Mouse (Mus musculus) ovary, postnatal 14 days (tissue): ENCODE measurements around the gene St7l.

Source experiments
- DNase-seq: peaks from one replicate; pipeline ENCODE4 v3.0.0; 2022; ENCODE audit warnings: low spot score

The St7l gene

DNA sequence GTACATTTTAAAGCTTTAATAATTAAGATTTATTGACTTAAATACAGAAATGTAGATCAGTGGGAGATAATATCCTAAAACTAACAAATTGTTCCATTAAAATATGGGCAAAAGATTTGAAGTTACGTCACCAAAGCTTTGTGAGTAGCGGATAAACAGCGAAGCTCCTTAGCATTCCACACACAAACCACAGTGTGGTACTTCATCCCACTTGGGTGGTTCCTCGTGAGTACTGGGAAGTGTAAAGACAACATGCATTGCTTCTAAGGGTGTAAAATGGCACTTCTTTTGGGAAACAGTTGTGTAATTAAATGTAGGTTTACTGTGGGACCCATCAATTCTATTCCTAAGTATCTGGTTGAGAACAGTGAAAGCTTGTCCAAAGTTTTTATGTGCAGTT is 37.3 kb downstream of the St7l start:
- DNase-seq: no peak

DNA sequence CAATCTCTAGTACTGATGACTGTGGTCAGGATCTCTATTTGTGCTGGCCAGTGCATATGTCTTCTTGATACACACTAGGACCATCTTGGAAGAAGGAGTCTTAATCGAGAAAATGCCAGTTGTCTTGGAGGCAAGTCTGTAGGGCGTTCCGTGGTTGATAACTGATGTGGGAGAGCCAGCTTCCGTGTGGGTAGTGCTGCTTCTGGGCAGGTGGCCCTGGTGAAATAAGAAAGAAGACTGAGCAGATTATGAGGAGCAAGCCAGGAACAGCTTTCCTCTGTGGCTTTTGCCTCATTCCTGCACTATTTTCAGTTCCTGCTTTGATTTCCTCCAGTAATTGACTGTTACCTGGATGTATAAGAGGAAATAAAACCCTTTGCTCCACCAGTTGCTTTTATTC is 41.6 kb downstream of the St7l start:
- no peak for DNase-seq

DNA sequence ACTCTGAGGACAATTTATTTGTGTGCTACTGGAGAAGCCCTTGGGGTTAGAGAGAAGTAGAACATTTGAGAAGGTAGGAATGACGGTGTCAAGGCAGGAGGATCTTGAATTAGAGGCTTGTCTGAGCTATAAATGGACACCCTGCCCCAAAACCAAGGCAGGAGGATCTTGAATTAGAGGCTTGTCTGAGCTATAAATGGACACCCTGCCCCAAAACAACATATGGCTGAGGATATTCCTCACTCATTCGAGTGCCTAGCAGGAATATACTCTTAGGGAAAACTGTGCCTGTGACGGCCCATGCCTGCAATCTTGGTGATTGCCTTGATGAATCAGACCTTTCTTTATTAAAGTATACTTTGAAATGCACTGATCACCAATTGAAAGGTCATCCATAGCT is 42.2 kb downstream of the St7l start:
- DNase-seq: no peak

DNA sequence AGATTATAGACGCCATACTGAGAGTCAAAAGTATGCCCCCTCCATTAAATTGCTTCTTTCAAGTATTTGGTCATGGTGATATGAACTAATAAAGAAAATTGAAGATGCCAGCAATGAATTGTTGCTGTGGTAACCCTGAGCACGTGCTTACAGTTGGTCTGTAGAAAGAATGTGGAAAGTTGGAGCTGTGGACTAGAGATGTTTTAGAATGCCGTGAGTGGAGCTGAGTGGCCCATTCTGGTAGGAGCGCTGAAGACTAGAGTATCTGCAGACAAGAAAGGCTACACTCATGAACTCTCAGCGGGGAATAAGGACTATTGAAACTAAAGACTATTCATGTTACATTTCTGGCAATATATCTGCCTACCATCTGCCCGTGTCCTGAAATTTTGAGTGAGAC is 45.4 kb downstream of the St7l start:
- DNase-seq: no peak

DNA sequence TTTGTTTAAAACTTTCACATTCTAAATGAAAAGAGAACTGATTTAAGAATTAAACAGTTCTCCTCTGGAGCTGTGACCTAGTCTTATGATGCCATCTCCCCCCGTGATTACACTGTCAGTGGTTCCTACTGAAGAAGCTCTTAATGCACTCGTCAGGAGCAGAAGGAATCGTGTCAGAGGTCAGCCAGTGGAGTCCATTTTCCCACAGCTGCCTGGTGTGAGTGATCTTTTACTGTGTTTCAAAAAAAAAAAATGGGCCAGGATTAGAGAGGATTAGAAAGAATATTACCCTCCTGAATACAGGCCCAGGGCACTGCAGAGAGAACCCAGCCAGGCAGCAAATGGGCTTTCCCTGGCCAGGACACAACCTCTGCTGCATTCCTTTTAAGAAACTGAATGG is 51.2 kb downstream of the St7l start:
- DNase-seq: no peak

DNA sequence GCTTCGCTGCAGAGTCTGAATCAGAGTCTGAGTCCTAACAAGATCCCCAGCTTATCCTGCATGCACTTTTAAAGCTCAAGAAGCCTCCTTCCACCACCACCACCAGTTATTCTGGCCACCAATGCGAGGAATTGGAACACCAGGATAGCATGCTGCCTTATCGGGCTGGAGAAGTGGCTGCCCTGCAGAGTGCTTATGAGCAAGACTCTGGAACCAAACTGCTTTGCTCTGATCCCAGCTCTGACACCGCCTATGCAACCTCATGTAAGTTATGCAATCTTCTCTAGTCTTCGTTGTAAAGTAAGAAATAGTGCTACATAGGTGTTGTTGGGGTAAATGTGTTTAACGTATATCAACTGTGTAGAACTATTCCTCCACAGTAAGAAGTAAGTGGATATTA is 65.6 kb downstream of the St7l start:
- no peak for DNase-seq

DNA sequence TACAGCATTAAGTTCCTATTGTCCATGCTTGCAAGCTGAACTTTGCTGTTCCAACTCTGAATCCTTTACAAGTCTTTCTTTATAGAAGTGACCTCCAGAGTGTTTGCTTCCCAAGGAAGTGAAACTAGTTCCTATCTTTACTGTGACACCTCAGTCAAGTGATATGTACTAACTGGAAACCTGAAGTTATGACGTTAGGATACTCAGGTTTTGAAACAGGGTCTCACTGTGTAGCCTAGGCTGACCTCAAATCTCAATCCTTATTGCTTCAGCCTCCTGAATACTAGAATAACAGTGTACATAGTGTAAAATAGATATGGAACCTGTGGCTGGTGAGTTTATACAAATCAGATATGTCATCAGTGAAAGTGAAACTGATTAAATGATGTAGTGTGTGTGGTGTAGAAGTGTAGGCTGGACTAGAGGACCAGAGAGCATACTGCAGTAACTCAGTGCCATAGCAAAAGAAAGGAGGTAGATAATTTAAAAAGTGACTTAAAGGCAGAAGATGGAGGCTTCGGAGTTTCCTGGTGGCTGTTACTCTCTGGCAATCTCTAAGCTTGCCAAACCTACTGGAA is 74.0 kb downstream of the St7l start:
- DNase-seq: no peak

DNA sequence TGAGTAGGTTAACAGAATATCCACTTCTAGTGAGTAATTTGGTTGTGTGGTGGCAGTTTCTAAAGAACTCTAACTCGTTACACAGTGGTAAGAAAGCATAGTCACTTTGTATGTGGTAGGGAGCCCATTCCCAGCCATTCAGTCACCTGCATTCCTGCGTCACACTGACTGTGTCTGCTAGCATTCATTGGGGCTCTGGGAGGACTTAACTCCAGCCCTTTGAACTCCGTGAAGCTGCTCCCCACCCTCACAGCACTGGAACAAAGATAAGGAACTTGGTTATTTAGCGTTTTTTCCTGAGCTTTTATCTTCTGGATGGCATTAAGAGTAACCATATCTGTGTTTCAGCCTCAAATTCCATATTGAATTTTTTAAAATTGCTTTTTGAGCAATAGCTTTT is 74.5 kb downstream of the St7l start:
- no peak for DNase-seq

DNA sequence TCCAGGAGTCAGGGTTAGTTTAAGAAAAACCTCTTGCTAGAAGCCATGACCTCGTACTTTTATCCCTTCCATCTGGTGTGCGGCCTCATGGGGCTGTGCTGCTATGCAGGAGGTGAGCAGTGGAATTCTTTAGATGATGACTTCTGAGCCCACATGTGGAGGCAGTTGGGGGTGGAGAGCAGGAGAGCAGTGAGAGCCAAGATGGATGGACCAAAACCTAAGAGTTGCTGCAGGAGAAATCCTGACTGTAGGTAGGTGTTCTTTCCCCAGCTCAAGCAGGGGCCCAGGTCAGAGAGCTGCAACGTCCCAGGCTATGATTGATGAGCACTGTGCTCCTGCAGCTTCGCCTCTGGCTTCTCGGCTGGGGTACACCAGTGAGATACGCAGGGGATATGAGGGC is 76.9 kb downstream of the St7l start:
- DNase-seq: no peak

DNA sequence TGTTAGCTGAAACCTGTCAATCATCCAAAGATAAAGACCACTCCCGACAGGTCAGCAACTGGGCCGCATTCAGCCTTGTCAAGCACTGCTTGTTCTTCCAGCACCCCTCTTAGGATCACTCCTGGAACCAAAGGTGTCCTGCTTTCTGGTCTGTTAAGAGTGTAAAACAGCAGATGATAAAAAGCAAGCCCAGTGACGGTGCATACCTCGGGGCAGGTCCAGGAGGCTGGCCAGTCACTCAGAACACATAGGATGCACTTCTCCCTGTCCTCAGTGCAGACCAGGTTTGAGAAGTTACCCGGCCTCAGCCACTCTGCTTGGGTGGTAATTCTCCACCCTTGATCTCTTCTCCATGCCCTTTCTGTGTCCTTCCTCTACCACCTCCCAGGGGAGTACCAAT is 78.9 kb downstream of the St7l start:
- DNase-seq: no peak

DNA sequence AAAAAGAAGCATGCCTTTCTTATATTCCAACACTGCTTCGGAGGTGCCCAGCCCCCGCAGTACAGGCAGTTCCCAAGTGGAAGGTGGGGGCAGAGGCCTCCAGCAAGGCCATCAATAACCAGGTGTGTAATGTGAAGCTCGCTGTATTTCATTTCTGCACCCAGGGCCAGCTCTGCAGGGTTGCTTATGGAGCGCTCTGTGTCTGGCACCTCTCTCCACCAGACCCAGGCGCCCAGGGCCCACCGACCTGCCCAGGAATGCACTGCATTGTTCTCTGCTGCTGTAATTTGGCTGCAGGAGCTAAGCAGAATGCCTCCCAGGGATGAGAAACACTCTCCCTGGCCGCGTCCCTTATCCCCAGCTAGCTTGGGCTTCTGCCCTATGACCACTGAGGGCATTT is 79.5 kb downstream of the St7l start:
- no peak for DNase-seq

DNA sequence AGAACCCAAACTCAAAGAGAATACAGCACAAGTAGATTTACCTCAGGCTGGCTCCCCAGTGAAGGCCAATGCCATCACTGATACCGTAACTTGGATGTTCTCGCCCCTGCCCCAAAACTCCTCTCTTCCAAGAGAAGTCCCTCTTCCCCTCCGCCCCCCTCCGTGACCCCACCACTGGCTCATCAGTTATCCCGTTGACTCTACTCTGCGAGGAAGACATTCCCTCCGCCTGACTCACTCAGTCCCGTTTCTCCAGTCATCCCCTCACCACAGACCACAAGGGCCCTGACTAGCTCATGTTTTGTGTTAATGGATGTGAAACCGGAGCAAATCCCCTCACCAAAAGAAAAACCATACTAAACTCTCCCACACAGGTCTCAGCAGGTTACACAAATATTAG is 81.1 kb downstream of the St7l start:
- no peak for DNase-seq

DNA sequence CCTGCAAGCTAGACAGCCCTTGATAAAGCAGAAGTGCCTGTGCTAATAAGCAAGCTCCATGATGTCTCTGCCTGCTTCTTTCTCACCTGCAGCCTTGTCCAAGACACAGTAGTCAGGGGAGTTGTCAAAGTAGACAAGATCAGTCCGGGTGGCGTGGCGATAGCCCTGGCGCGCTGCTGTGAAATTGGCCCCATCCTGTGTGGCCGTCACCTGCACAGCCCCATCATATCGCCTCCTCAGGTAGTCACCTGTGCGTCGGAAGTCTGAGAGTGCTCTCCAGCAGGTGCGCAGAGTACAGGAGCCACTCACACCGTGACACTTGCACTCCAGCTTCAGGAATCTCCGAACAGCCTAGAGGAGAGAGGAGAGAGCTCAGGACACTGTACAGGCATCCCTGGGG is 87.1 kb downstream of the St7l start:
- no peak for DNase-seq

DNA sequence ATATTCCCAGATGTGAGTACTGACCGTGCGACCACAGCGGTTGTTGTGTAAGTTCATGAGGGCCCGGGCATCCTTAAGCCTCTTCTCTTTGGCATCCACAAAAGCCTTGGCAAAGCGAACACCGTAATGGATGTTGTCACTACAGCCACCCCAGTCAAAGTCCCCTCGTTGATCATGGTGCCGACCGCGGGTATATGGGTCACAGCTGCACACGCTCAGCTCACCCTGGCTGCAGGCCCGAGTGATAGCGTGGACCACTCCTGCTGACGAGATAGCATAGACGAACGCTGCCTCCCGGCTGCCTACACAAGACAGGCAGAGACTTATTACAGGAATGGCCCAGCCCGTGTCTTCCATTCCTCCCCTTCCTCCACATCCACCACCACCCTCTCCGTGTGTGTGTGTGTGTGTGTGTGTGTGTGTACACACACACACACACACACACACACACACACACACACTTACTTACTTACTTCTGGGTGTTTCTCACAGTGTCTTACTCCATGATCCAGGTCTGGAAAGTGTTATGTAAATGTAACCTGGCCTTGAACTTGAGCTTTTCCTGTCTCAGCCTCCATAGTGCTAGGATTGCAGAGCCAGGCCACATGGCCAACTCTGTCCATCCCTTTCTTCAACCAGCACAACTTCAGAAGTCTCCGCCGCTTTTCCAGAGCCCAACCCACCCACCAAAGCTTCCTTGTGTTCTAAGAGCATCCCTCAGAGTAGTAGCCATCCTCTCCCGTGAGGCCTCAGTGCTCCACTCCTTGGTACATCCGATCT is 89.3 kb downstream of the St7l start:
- no peak for DNase-seq

DNA sequence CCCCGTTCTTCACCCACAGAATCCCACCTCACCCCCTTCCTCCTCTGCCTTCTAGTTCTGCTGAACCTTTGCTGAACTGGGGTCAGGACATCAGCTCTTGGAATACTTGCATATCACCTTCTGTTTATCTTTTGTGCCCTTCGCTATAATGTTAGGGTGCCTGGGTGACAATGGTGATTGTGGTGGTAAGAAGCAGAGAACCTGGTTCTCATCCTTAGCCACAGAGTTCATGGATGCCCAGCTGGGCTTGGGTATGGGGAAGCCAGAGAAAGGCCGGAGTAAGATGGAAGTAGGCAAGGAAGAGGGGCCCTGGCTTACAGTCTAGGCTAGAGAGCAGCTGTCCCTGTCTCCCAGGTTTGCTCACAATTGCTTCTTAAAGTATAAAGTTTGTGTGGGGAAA is 90.3 kb downstream of the St7l start:
- no peak for DNase-seq

DNA sequence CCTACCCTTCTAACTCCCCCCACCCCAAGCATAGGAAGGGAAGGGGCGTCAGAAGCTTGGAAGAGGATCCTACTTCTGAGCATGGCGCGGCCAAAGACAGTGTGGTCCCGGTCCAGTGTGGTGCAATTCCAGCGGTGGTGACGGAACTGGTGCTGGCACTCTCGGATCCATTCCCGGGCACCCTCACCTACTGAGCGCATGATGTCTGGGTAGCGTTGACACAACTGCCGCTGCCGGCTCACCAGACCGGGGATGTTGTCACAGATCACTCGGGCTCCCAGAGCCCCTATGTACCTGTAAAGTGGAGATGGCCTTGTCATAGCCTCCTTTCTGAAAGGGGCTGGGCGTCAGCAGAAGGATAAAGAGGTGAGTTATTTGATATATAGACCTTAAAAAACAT is 90.7 kb downstream of the St7l start:
- no peak for DNase-seq

DNA sequence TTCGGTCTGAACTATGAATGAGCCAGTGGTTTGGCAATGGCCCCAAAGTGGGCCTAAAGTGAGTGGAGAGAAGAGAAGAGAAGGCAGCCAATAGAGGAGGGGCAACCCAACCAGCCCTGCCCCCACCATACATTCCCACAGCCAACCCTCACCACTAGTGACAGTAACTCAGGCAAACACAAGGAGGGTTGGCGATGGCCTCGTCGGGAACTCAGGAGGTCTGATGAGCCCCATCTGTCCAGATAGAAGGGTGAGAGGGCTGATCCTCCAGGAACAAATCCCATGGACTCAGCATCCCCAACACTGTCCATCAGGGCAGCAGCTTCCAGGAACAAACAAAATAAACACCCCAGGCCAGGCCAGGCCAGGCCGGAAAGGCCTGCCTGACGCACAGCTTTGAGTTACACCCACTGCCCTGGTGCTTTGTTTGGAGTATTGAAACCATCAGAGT is 92.4 kb downstream of the St7l start:
- DNase-seq: no peak

DNA sequence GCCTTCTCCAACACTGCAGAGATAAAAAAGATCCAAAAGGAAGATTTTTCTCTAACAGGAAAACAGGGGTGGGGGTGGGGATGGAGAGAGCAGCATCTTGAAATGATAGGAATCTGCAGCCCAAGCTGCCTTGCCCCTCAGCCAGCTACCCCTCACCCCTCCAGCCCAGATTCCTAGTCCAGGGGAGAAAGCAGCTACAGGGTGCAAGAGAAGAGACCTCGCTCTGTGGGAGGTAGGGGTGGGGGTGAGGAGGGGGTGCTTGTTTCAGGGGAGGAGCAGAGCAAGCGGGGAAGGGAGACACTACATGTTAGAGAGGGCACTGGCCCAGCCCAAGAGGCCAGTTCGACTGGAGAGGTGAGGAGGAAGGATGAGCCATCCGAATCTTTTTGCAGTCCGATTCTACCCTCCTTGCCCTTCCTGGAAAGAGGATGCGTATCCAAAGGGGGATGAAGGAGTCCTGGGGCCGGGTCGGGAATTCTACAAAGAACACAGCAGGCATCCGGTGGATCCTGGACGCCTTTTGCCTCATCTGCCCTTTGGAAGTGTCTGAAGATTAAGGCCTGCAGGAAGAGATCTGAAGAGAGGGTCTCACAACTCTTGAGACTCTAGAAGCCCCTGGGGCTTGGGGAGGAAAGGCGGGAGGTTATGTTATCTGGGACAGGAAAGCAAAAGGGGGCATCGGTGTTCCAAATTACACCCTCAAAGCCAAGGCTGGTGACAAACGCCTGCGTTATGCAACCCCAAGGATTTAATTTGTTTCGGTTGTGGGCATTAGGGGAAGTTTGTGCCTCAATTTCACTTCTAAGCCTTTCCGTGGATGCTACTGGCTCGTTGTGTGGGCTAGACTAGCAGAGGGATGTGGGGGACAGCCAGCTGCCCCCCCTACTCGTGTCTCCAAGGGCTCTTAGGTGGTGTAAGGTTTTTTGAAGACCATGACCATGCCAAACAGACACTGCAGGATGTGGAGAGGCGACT is 96.5 kb downstream of the St7l start:
- DNase-seq: no peak

DNA sequence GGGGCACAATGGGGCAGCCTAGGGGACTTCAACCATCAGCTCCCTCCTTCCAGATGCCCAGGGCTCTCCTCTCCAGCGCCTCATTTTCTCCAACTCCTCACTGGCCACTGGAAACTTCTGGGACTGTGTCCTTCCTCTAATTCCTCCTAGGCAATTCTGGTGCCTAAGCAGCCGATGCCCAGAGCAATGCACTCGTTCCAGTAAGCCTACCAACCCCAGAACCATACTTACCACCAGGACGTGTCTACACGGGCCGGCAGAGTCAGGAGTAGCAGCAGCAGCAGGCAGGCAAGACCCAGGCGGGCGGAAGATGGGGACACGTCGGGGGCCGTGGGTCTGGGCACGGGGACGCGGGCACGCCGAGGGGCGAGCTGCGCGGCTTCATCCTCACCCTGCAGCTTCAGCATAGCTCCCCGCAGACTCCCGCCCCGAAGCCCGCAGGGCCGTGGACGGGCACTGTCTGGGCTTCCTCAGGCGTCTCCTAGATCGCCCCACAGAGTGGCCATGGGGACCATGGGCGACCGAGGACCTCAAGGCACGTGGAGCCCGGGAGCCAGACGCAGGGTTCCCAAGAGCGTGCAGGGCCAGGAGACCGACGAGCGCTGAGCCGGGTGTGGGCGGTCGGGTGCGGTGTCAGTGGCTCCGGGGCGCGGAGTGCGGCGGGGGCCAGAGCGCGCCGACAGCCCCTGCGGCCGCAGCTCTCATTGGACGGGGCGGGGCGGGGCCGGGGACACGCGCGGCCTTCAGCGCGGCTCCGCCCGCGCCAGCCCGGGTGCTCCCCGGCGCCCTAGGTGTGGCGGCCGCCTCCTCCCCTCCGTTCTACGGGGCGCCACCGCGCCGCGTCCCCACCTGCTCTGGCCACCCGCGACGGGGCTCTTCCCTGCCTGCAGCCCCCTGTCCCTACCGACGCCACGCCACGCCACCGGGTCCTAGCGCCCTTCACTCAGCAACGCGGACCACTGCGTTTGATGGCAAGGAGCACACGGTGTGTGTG is 97.6 kb downstream of the St7l start, which contains the start of gene Wnt2b:
Wnt2b (minus strand) TSS at position 856 of the 994 bp plus-strand sequence.
- no peak for DNase-seq

DNA sequence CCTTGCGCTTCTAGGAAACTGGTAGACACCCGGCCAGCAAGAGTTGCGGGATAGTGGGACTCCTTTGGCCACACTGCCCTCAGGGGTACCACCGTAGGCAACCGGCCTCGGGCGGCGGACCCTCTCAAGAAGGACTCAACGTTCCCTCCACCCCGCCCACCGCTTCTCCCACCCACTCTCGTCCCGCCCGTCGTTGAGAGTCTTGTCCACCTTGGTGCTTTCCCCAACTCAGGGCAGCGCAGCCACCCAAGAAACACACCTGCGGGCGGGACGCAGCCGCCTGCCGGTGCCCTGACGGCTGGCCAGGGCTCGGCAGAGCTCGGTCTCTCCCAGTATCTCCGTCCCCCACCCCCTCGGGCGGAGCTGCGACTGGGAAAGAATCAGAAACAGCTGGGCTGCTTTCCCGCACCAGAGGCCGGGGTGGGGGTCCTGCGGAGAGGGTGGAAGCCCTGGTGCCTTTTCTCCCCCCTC is 98.4 kb downstream of the St7l start:
- no peak for DNase-seq

DNA sequence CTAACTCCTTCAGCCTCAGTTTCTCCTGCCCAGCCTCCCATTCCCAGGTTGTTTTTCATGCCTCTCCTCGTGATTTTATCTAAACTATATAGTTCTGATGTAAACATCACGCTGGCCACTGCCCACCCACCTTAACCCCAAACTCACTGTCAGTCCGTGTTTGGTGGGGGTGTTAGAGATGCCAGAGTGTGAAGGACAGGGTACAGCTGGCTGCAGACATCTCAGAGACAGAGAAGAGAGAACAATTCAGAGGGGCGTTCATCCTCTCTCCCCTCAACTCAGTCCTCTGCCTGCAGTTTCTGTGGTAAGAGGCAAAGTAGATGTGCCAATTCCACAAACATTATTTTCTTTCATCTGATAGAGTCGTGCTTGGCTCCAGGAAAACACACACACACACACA is 99.1 kb downstream of the St7l start:
- no peak for DNase-seq
